Mouse (Mus musculus) T-helper 17 cell (primary cell): Measurements from ENCODE around the gene Cux1.

Source experiments
- in situ Hi-C, 2 experiments: fragments of 300-600 bp; cut with MboI, MseI; formaldehyde crosslinking; loops; 1 replicate in 1 of 2; 2 replicates in 1 of 2; pipeline ENCODE4 v1.15.1; 2025; ENCODE audit warnings: high pct_unique_total_duplicates in 2 of 2

Cux1 gene

GRCm38 (mm10) chr5:136567176-136568025 lies at the start of gene Cux1:
Gene Cux1 (minus strand): TSS chr5:136567490.
- in situ Hi-C loops: loop anchor here (5.0 kb wide), 1 partner anchor 55 kb away; no protein-coding TSS in a partner anchor

- in situ Hi-C loops: loop anchor here in 1 of 2 experiments (10.0 kb wide), 1 partner anchor 1558 kb away; no protein-coding TSS in a partner anchor
These were observed 45.1 kb upstream of the Cux1 start for GRCm38 (mm10) chr5:136612391-136612790.

GRCm38 (mm10) chr5:136608814-136609434 lies 41.6 kb upstream of the Cux1 start:
- in situ Hi-C loops: no loop called here

GRCm38 (mm10) chr5:136605144-136605543 lies 37.9 kb upstream of the Cux1 start:
- in situ Hi-C loops: no loop called here

GRCm38 (mm10) chr5:136603176-136603964 lies 36.1 kb upstream of the Cux1 start:
- in situ Hi-C loops: no loop called here

GRCm38 (mm10) chr5:136600511-136600910 lies 33.2 kb upstream of the Cux1 start:
- in situ Hi-C loops: no loop called here

- in situ Hi-C loops: no loop called here
These were observed 27.7 kb upstream of the Cux1 start for GRCm38 (mm10) chr5:136594896-136595540.

GRCm38 (mm10) chr5:136591816-136592499 lies 24.7 kb upstream of the Cux1 start:
- in situ Hi-C loops: no loop called here

- in situ Hi-C loops: no loop called here
These were observed 21.7 kb upstream of the Cux1 start for GRCm38 (mm10) chr5:136589002-136589401.

GRCm38 (mm10) chr5:136588471-136588870 lies 21.2 kb upstream of the Cux1 start:
- in situ Hi-C loops: no loop called here

GRCm38 (mm10) chr5:136584676-136585285 lies 17.5 kb upstream of the Cux1 start:
- in situ Hi-C loops: no loop called here

GRCm38 (mm10) chr5:136583666-136584464 lies 16.6 kb upstream of the Cux1 start:
- in situ Hi-C loops: no loop called here

- in situ Hi-C loops: no loop called here
These were observed 16.0 kb upstream of the Cux1 start for GRCm38 (mm10) chr5:136583256-136583655.

- in situ Hi-C loops: no loop called here
These were observed 14.9 kb upstream of the Cux1 start for GRCm38 (mm10) chr5:136582201-136582600.

- in situ Hi-C loops: no loop called here
These were observed 14.3 kb upstream of the Cux1 start for GRCm38 (mm10) chr5:136581625-136582024.

- in situ Hi-C loops: no loop called here
These were observed 13.9 kb upstream of the Cux1 start for GRCm38 (mm10) chr5:136581166-136581565.

GRCm38 (mm10) chr5:136578201-136578600 lies 10.9 kb upstream of the Cux1 start:
- in situ Hi-C loops: no loop called here

GRCm38 (mm10) chr5:136570171-136570570 lies 2.9 kb upstream of the Cux1 start:
- in situ Hi-C loops: no loop called here

- in situ Hi-C loops: loop anchor here (5.0 kb wide), 1 partner anchor 54 kb away; no protein-coding TSS in a partner anchor
These were observed 1.5 kb upstream of the Cux1 start for GRCm38 (mm10) chr5:136568776-136569175.
